Mouse (Mus musculus) erythroblast, embryonic 14.5 days (primary cell): Measurements from ENCODE around the gene Galnt18.

Experiments used
- GATA1 ChIP-seq: IDR thresholded peaks from 2 replicates; pipeline ENCODE4 v1.6.1; 2012; ENCODE audit warnings: low read length, inconsistent platforms, mixed read lengths
- TAL1 ChIP-seq: IDR thresholded peaks from 3 replicates; pipeline ENCODE4 v1.6.1; 2012; ENCODE audit warnings: low read length, inconsistent platforms, mixed read lengths

GRCm38 (mm10) chr7:111785478-111785877 is 5.7 kb upstream of the Galnt18 start:
- TF ChIP-seq GATA1: no peak
- TF ChIP-seq TAL1: no peak
